Mouse (Mus musculus): ENCODE measurements at regions not wholly inside any gene's neighbourhood (a gene's known extent, or its start where the extent isn't known, plus 50 kb on each side); places are given as distances from the start of the nearest gene placed in this dataset.
"Not testable (repeated sequence)": the region's sequence is repeated elsewhere in the genome, so short reads cannot be mapped to it uniquely, and the experiment has no call there.

DNA sequence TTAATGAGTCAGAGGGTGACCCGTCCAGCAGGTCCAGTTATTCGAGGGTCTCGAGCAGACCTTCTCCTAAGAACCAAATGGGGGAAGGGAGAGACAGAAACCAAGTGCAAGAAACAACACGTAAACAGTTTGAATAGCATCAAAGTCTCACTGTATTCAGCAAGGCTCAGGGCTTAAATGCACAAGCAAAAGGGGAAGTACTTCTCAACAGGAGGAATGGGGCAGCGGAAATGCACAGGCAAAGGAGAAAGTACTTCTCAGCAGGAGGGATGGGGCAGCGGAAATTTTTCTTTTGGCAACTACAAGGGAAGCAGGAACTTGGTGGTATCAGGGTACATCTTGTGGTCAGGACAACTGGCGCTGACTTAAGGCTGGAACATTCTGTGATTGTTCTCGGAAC lies 330.6 kb downstream of the 9430069I07Rik start:
- TF ChIP-seq EP300, CTCF (IDR thresholded peaks at IDR 0.05; ENCODE audit: low read depth): not testable (repeated sequence)

Measured in liver, postnatal 0 days (tissue).